Mouse (Mus musculus) erythroid progenitor cell, adult 5-6 weeks (primary cell): ENCODE results near the gene Pi4k2b. TPM values are rescaled to one million over a fixed set of nuclear protein-coding genes. Genes with fewer than 3 reads are reported as not detected.

Experiments used
- ATAC-seq: replicated peaks from 2 replicates; pipeline ENCODE4 v1.8.0; 2016; ENCODE audit warnings: moderate number of reproducible peaks, mild to moderate bottlenecking, moderate TSS enrichment, inconsistent platforms; ENCODE audit not compliant: poor library complexity, low FRiP score, severe bottlenecking
- total RNA-seq, 2 experiments: library from RNA; stranded (forward) in 1 of 2; stranded (reverse) in 1 of 2; fragments of 150-400 nt in 1 of 2; fragments of 186-747, 209-891 nt in 1 of 2; gene quantifications; 2 replicates each; pipeline versions ENCODE4 v1.2.3 to v1.2.4; 2015 to 2017; ENCODE audit warnings: low replicate concordance in 2 of 2

Gene Pi4k2b
- total RNA-seq (2015; ENCODE audit: low replicate concordance) (68.3 and 81.1 TPM in 2 replicates), total RNA-seq (2017; ENCODE audit: low replicate concordance) (80.4 and 123 TPM in 2 replicates)

GRCm38 (mm10) chr5:52741391-52742111 lies at the start of gene Pi4k2b:
TSS of gene Pi4k2b (plus strand) at chr5:52741574.
- ATAC-seq: peak; percentile 85

GRCm38 (mm10) chr5:52697291-52697690 lies 44.1 kb upstream of the Pi4k2b start:
- no peak for ATAC-seq

- ATAC-seq: peak; percentile 79
Measured at GRCm38 (mm10) chr5:52697882-52698440, 43.4 kb upstream of the Pi4k2b start.

- peak; percentile 52; the same call in 1 of the 2 replicates for ATAC-seq
Measured at GRCm38 (mm10) chr5:52704562-52704961, 36.8 kb upstream of the Pi4k2b start.

- peak; percentile 100 for ATAC-seq
Measured at GRCm38 (mm10) chr5:52712704-52713103, 28.7 kb upstream of the Pi4k2b start.

- ATAC-seq: no peak
Measured at GRCm38 (mm10) chr5:52716742-52717448, 24.5 kb upstream of the Pi4k2b start.

- ATAC-seq: no peak
Measured at GRCm38 (mm10) chr5:52721003-52721402, 20.4 kb upstream of the Pi4k2b start.

GRCm38 (mm10) chr5:52727747-52728146 lies 13.6 kb upstream of the Pi4k2b start:
- no peak for ATAC-seq

- peak; percentile 34 for ATAC-seq
Measured at GRCm38 (mm10) chr5:52732811-52733210, 8.6 kb upstream of the Pi4k2b start.

GRCm38 (mm10) chr5:52736046-52736445 lies 5.3 kb upstream of the Pi4k2b start:
- ATAC-seq: no peak

- peak; percentile 87 for ATAC-seq
Measured at GRCm38 (mm10) chr5:52742112-52742813, 889 bp downstream of the Pi4k2b start.

GRCm38 (mm10) chr5:52743231-52743630 lies 1.9 kb downstream of the Pi4k2b start:
- no peak for ATAC-seq

GRCm38 (mm10) chr5:52746920-52747319 lies 5.5 kb downstream of the Pi4k2b start:
- ATAC-seq: no peak

- ATAC-seq: no peak
Measured at GRCm38 (mm10) chr5:52748732-52749131, 7.4 kb downstream of the Pi4k2b start.

- no peak for ATAC-seq
Measured at GRCm38 (mm10) chr5:52753146-52753545, 11.8 kb downstream of the Pi4k2b start.

- ATAC-seq: no peak
Measured at GRCm38 (mm10) chr5:52754196-52754595, 12.8 kb downstream of the Pi4k2b start.

GRCm38 (mm10) chr5:52755337-52755736 lies 14.0 kb downstream of the Pi4k2b start:
- ATAC-seq: no peak

- no peak for ATAC-seq
Measured at GRCm38 (mm10) chr5:52755989-52756388, 14.6 kb downstream of the Pi4k2b start.

- ATAC-seq: no peak
Measured at GRCm38 (mm10) chr5:52762586-52762985, 21.2 kb downstream of the Pi4k2b start.

- ATAC-seq: no peak
Measured at GRCm38 (mm10) chr5:52774267-52774666, 32.9 kb downstream of the Pi4k2b start.
